Mouse (Mus musculus) erythroblast, embryonic 14.5 days (primary cell): ENCODE data around the gene Tmem88. TPM values are rescaled to one million over a fixed set of nuclear protein-coding genes. Genes with fewer than 3 reads are reported as not detected.

ENCODE experiments used
- H3K27me3 ChIP-seq: 2 replicates; pipeline ENCODE4 v1.6.1; 2012; ENCODE audit warnings: inconsistent platforms; ENCODE audit not compliant: control insufficient read depth
- H3K36me3 ChIP-seq: 2 replicates; pipeline ENCODE4 v1.6.1; 2012; ENCODE audit warnings: mild to moderate bottlenecking, inconsistent platforms; ENCODE audit not compliant: control insufficient read depth
- H3K4me1 ChIP-seq: 2 replicates; pipeline ENCODE4 v1.6.1; 2012; ENCODE audit warnings: inconsistent platforms; ENCODE audit not compliant: control insufficient read depth
- H3K4me3 ChIP-seq: replicated peaks from 2 replicates; pipeline ENCODE3; 2012; ENCODE audit warnings: moderate library complexity, mild to moderate bottlenecking, inconsistent platforms
- H3K9me3 ChIP-seq: 2 replicates; pipeline ENCODE4 v1.6.1; 2012; ENCODE audit warnings: low read length, inconsistent platforms, mixed read lengths; ENCODE audit not compliant: control insufficient read depth
- GATA1 ChIP-seq: IDR thresholded peaks from 2 replicates; pipeline ENCODE4 v1.6.1; 2012; ENCODE audit warnings: low read length, inconsistent platforms, mixed read lengths
- TAL1 ChIP-seq: IDR thresholded peaks from 3 replicates; pipeline ENCODE4 v1.6.1; 2012; ENCODE audit warnings: low read length, inconsistent platforms, mixed read lengths
- polyA plus RNA-seq: library from polyadenylated mRNA; stranded (reverse); fragments of >175 nt; gene quantifications from 2 replicates; pipeline ENCODE4 v1.2.3, GENCODE M21; 2012

The Tmem88 gene
- polyA plus RNA-seq, 1 experiment, result 0.08 TPM

GRCm38 (mm10) chr11:69390400-69391034 is 7.5 kb downstream of the Tmem88 start:
- no peaks in the 10 kb centered on the region; the same call in 1 of the 2 replicates for H3K27me3 ChIP-seq
- H3K9me3 ChIP-seq, result no peaks in the 10 kb centered on the region
- TF ChIP-seq TAL1 (no peak), GATA1 (no peak)
- H3K4me3 ChIP-seq, result no peak overlapping the region
- peaks cover 5% of the 10 kb centered on the region for H3K36me3 ChIP-seq
- H3K4me1 ChIP-seq, result peaks cover 17% of the 10 kb centered on the region

- Histone ChIP-seq H3K27me3 (no peaks in the 10 kb centered on the region; the same call in 1 of the 2 replicates), H3K4me3 (no peak overlapping the region), H3K9me3 (no peaks in the 10 kb centered on the region), H3K4me1 (peaks cover 16% of the 10 kb centered on the region), H3K36me3 (peaks cover 5% of the 10 kb centered on the region)
- no peak for TF ChIP-seq TAL1
- TF ChIP-seq GATA1, result no peak
Observed at GRCm38 (mm10) chr11:69389531-69390399, 8.3 kb downstream of the Tmem88 start.

GRCm38 (mm10) chr11:69388680-69389079 is 9.4 kb downstream of the Tmem88 start:
- TF ChIP-seq GATA1 (no peak), TAL1 (no peak)
- H3K27me3 ChIP-seq, result no peaks in the 10 kb centered on the region; the same call in 1 of the 2 replicates

GRCm38 (mm10) chr11:69386758-69387157 is 11.3 kb downstream of the Tmem88 start:
- Histone ChIP-seq H3K4me3 (no peak overlapping the region), H3K36me3 (peaks cover 2% of the 10 kb centered on the region), H3K27me3 (peaks cover under 1% of the 10 kb centered on the region; the same call in 1 of the 2 replicates), H3K9me3 (no peaks in the 10 kb centered on the region), H3K4me1 (peaks cover 6% of the 10 kb centered on the region)
- TF ChIP-seq GATA1 (no peak), TAL1 (no peak)

More at GRCm38 (mm10) chr11:69388680-69389079, 9.4 kb downstream of the Tmem88 start:
- H3K4me3 ChIP-seq, result no peak overlapping the region
- peaks cover 5% of the 10 kb centered on the region for H3K36me3 ChIP-seq
- H3K9me3 ChIP-seq, result no peaks in the 10 kb centered on the region
- peaks cover 8% of the 10 kb centered on the region for H3K4me1 ChIP-seq

- Histone ChIP-seq H3K4me1 (peaks cover 2% of the 10 kb centered on the region), H3K36me3 (no peaks in the 10 kb centered on the region), H3K27me3 (peaks cover 5% of the 10 kb centered on the region; the same call in 1 of the 2 replicates), H3K9me3 (no peaks in the 10 kb centered on the region), H3K4me3 (no peak overlapping the region)
- no peak for TF ChIP-seq GATA1
- TF ChIP-seq TAL1, result no peak
Observed at GRCm38 (mm10) chr11:69384979-69385378, 13.1 kb downstream of the Tmem88 start.

GRCm38 (mm10) chr11:69382478-69383105 is 15.4 kb downstream of the Tmem88 start:
- TF ChIP-seq TAL1 (no peak), GATA1 (no peak)
- Histone ChIP-seq H3K36me3 (no peaks in the 10 kb centered on the region), H3K4me1 (peaks cover 6% of the 10 kb centered on the region), H3K27me3 (peaks cover 5% of the 10 kb centered on the region; the same call in 1 of the 2 replicates), H3K9me3 (no peaks in the 10 kb centered on the region), H3K4me3 (no peak overlapping the region)

- Histone ChIP-seq H3K9me3 (no peaks in the 10 kb centered on the region), H3K4me1 (peaks cover 12% of the 10 kb centered on the region), H3K36me3 (no peaks in the 10 kb centered on the region), H3K4me3 (no peak overlapping the region), H3K27me3 (peaks cover 5% of the 10 kb centered on the region; the same call in 1 of the 2 replicates)
- TF ChIP-seq TAL1 (no peak), GATA1 (no peak)
Observed at GRCm38 (mm10) chr11:69381356-69381755, 16.7 kb downstream of the Tmem88 start.

GRCm38 (mm10) chr11:69379600-69379999 is 18.4 kb downstream of the Tmem88 start:
- Histone ChIP-seq H3K27me3 (peaks cover 5% of the 10 kb centered on the region; the same call in 1 of the 2 replicates), H3K4me1 (peaks cover 21% of the 10 kb centered on the region), H3K36me3 (peaks cover 3% of the 10 kb centered on the region; the same call in 1 of the 2 replicates), H3K9me3 (no peaks in the 10 kb centered on the region), H3K4me3 (no peak overlapping the region)
- TF ChIP-seq TAL1 (no peak), GATA1 (no peak)

GRCm38 (mm10) chr11:69377766-69378165 is 20.3 kb downstream of the Tmem88 start:
- no peak for TF ChIP-seq TAL1
- Histone ChIP-seq H3K36me3 (peaks cover 5% of the 10 kb centered on the region; the same call in 1 of the 2 replicates), H3K4me1 (peaks cover 39% of the 10 kb centered on the region), H3K27me3 (peaks cover 5% of the 10 kb centered on the region), H3K4me3 (no peak overlapping the region), H3K9me3 (no peaks in the 10 kb centered on the region)
